Mouse (Mus musculus) megakaryocyte-erythroid progenitor cell, adult 5-6 weeks (primary cell): Measurements from ENCODE around the gene Dnaic2. TPM values are rescaled to one million over a fixed set of nuclear protein-coding genes. Genes with fewer than 3 reads are reported as not detected.
A peak's percentile ranks its signal among the peaks of the same experiment; 100 is the strongest.

Experiments
- ATAC-seq: replicated peaks from 2 replicates; pipeline ENCODE4 v1.8.0; 2016; ENCODE audit warnings: mild to moderate bottlenecking, inconsistent platforms; ENCODE audit not compliant: severe bottlenecking, poor library complexity, low FRiP score, low TSS enrichment
- total RNA-seq, 2 experiments: library from RNA; stranded (forward) in 1 of 2; stranded (reverse) in 1 of 2; fragments of 200-1000, 215-1000 nt in 1 of 2; fragments of >200 nt in 1 of 2; fragmentation: Nextera tagmentation in 1 of 2; gene quantifications; 2 replicates each; pipeline ENCODE4 v1.2.3; 2014 to 2017

Gene Dnaic2
- total RNA-seq, 2 experiments from 2014 or later, result not detected

- ATAC-seq, result no peak; the same call in 1 of the 2 replicates
These were observed 9.9 kb downstream of the Dnaic2 start for GRCm38 (mm10) chr11:114736913-114737624.

GRCm38 (mm10) chr11:114740598-114740997 lies 13.4 kb downstream of the Dnaic2 start:
- no peak for ATAC-seq

GRCm38 (mm10) chr11:114741451-114741850 lies 14.2 kb downstream of the Dnaic2 start:
- no peak for ATAC-seq

GRCm38 (mm10) chr11:114745134-114745533 lies 17.9 kb downstream of the Dnaic2 start:
- peak; percentile 97 for ATAC-seq

- ATAC-seq, result no peak
These were observed 20.4 kb downstream of the Dnaic2 start for GRCm38 (mm10) chr11:114747564-114748138.

GRCm38 (mm10) chr11:114764820-114765818 lies 37.9 kb downstream of the Dnaic2 start, which contains the start of gene Kif19a:
Gene Kif19a, plus strand, starts transcription at chr11:114765388.
- peak; percentile 88 for ATAC-seq

- ATAC-seq, result no peak
These were observed 42.7 kb downstream of the Dnaic2 start for GRCm38 (mm10) chr11:114769911-114770310.

GRCm38 (mm10) chr11:114771896-114772295 lies 44.7 kb downstream of the Dnaic2 start:
- no peak for ATAC-seq

GRCm38 (mm10) chr11:114780076-114780475 lies 52.9 kb downstream of the Dnaic2 start:
- no peak for ATAC-seq

- no peak for ATAC-seq
These were observed 58.7 kb downstream of the Dnaic2 start for GRCm38 (mm10) chr11:114785892-114786291.

GRCm38 (mm10) chr11:114786326-114786725 lies 59.1 kb downstream of the Dnaic2 start:
- ATAC-seq, result no peak

GRCm38 (mm10) chr11:114787611-114788010 lies 60.4 kb downstream of the Dnaic2 start:
- ATAC-seq, result no peak

GRCm38 (mm10) chr11:114789061-114789714 lies 62.0 kb downstream of the Dnaic2 start:
- ATAC-seq, result peak; percentile 77

GRCm38 (mm10) chr11:114789716-114790115 lies 62.5 kb downstream of the Dnaic2 start:
- no peak for ATAC-seq

GRCm38 (mm10) chr11:114790171-114790570 lies 63.0 kb downstream of the Dnaic2 start:
- no peak for ATAC-seq

GRCm38 (mm10) chr11:114790841-114791240 lies 63.6 kb downstream of the Dnaic2 start:
- no peak for ATAC-seq

GRCm38 (mm10) chr11:114791351-114791889 lies 64.2 kb downstream of the Dnaic2 start:
- no peak for ATAC-seq

GRCm38 (mm10) chr11:114791891-114792411 lies 64.7 kb downstream of the Dnaic2 start:
- no peak for ATAC-seq

GRCm38 (mm10) chr11:114792931-114793494 lies 65.8 kb downstream of the Dnaic2 start:
- ATAC-seq, result no peak
